Mouse (Mus musculus): ENCODE measurements around the gene Rpap2. TPM values are rescaled to one million over a fixed set of nuclear protein-coding genes. Genes with fewer than 3 reads are reported as not detected.

The Rpap2 gene
- total and polyA plus RNA-seq, 2 experiments from 2014 or later = 11.1 to 12.9 TPM

- Histone ChIP-seq H3K9ac (replicated peaks; ENCODE audit: low read depth, low read length) (no peak overlapping the region), H3K36me3 (replicated peaks; ENCODE audit: control insufficient read depth, insufficient read depth, low read length) (no peaks in the 10 kb centered on the region), H3K27me3 (ENCODE audit: control insufficient read depth, insufficient read depth, low read length) (0 out of 2 replicates have a peak, but pooled peaks cover 14% of the 10 kb centered on the region), H3K27ac (ENCODE audit: low read depth) (no peak overlapping the region), H3K4me2 (ENCODE audit: low read depth, low read length) (no peak overlapping the region), H3K4me1 (ENCODE audit: control insufficient read depth, insufficient read depth) (no peaks in the 10 kb centered on the region), H3K9me3 (replicated peaks; ENCODE audit: control insufficient read depth, low read length) (no peaks in the 10 kb centered on the region), H3K4me3 (ENCODE audit: low read depth, low read length) (no peak overlapping the region)
- ATAC-seq (ENCODE audit: insufficient read depth, low read depth) (no peak), DNase-seq (ENCODE audit: low spot score) (no peak)
- TF ChIP-seq EP300 (IDR thresholded peaks at IDR 0.05; ENCODE audit: low read depth) = no peak
- 73% methylated on average over 8 of the region's 8 CpGs for WGBS
Observed at GRCm38 (mm10) chr5:107708124-107708797, 111.1 kb downstream of the Rpap2 start.

Other genes starting within 250 kb of the Rpap2 start
- gene Ephx4, start 194.6 kb upstream of the Rpap2 start, total RNA-seq (2014; rRNA removed; ENCODE audit: low replicate concordance) = not detected in 2 replicates
- gene Ephx4, start 194.6 kb upstream of the Rpap2 start, polyA plus RNA-seq (2015; fragmentation: Nextera tagmentation; extraction: Ambion mirVana) = 1.6 and 2.5 TPM in 2 replicates
- gene Lpcat2b, start 165.8 kb upstream of the Rpap2 start, total RNA-seq (2014; rRNA removed; ENCODE audit: low replicate concordance) = not detected in 2 replicates
- not detected in 2 replicates for gene Lpcat2b, start 165.8 kb upstream of the Rpap2 start, polyA plus RNA-seq (2015; fragmentation: Nextera tagmentation; extraction: Ambion mirVana)
- gene Btbd8, start 159.4 kb upstream of the Rpap2 start, total RNA-seq (2014; rRNA removed; ENCODE audit: low replicate concordance) = 3.0 and 5.4 TPM in 2 replicates
- gene Btbd8, start 159.4 kb upstream of the Rpap2 start, polyA plus RNA-seq (2015; fragmentation: Nextera tagmentation; extraction: Ambion mirVana) = 1.8 and 2.5 TPM in 2 replicates
- 0.23 TPM in 1 of 2 replicates, not detected in the other for gene Gm42669, start 89.8 kb upstream of the Rpap2 start, total RNA-seq (2014; rRNA removed; ENCODE audit: low replicate concordance)
- 0.10 and 0.15 TPM in 2 replicates for gene Gm42669, start 89.8 kb upstream of the Rpap2 start, polyA plus RNA-seq (2015; fragmentation: Nextera tagmentation; extraction: Ambion mirVana)
- gene 1700028K03Rik, start 62.7 kb upstream of the Rpap2 start, total RNA-seq (2014; rRNA removed; ENCODE audit: low replicate concordance) = not detected in 2 replicates
- gene 1700028K03Rik, start 62.7 kb upstream of the Rpap2 start, polyA plus RNA-seq (2015; fragmentation: Nextera tagmentation; extraction: Ambion mirVana) = 0.03 and 0.05 TPM in 2 replicates
- 1.8 and 5.6 TPM in 2 replicates for gene Glmn, start 515 bp downstream of the Rpap2 start, total RNA-seq (2014; rRNA removed; ENCODE audit: low replicate concordance)
- 13.5 and 15.2 TPM in 2 replicates for gene Glmn, start 515 bp downstream of the Rpap2 start, polyA plus RNA-seq (2015; fragmentation: Nextera tagmentation; extraction: Ambion mirVana)
- gene Gfi1, start 128.7 kb downstream of the Rpap2 start, total RNA-seq (2014; rRNA removed; ENCODE audit: low replicate concordance) = 0.62 TPM in 1 of 2 replicates, not detected in the other
- gene Gfi1, start 128.7 kb downstream of the Rpap2 start, polyA plus RNA-seq (2015; fragmentation: Nextera tagmentation; extraction: Ambion mirVana) = not detected in 2 replicates
- gene Ube2d2b, start 232.7 kb downstream of the Rpap2 start, total RNA-seq (2014; rRNA removed; ENCODE audit: low replicate concordance) = not detected in 2 replicates
- gene Ube2d2b, start 232.7 kb downstream of the Rpap2 start, polyA plus RNA-seq (2015; fragmentation: Nextera tagmentation; extraction: Ambion mirVana) = not detected in 2 replicates

Measured in heart, postnatal 0 days (tissue).